Mouse (Mus musculus): ENCODE measurements around the gene Ctsd.

The Ctsd gene

DNA sequence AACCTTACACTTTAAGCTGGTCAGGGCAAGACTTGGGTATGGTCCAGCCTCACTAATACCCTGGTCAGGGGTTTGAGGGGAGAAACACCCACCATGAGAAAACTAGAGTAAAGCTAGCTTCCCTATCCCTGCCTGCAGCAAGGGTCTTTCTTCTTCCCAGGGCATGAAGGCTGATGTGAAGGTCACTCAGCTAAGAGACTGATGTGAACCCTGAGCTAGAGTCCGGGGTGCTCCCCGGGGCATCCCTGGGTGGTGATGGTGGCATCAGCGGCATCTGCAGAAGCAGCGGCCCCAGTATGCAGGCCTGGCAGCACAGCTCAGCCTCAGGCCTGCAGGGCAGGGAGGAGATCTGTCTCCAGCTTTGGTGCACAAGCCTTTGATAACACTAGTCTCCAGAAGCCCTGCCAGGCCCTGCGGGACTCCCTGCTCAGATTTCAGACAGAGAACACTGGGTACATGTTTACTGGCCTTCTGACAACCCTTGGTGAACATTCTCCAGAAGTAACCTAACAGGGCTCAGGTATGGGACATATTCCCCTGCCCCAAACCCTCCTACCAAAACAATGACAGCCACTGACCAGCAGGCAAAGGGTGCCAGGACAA, 13.3 kb downstream of the Ctsd start:
- DNase-seq (ENCODE audit: low read depth, low spot score) = peak; percentile 27

DNA sequence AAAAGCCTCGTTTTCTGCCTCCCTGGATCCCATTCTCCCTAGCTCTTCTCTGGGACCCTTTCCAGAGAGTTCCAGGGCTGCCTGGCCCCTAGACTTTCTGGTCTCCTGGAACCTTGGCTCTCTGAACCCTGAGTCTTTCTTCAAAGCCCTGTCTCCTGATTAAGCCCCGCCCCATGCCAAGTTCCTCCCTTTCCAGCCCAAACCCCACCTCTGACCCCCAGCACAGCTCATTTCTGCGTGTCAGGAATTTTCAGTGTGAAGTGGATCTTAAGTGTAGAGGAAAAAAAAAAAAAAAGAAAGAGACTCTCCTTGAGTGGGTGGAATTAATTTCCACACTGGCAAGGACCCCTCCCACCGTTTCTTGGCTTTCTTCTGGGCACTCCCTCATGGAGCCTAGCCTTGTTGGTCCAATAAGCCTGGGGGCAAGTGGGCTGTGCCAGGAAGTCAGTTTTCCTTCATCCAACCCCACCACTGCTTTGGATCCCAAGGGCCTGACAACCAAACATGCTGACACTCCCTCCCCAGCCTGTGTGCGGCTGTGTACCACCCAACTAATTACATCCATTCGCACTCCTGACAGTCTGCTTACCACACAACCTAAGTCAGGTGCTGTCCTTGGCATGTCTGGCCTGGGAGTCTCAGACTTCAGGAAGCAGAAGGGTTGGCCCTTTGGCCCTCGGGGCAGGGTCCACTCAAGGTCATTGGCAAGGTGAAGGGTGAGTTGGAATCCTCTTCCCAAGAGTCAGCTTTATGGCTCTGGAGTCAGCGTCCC, 14.0 kb downstream of the Ctsd start, which contains the start of gene Ifitm10:
Ifitm10 (minus strand) TSS at position 113 of the 772 bp plus-strand sequence.
- peak; percentile 31 for DNase-seq (ENCODE audit: low read depth, low spot score)

DNA sequence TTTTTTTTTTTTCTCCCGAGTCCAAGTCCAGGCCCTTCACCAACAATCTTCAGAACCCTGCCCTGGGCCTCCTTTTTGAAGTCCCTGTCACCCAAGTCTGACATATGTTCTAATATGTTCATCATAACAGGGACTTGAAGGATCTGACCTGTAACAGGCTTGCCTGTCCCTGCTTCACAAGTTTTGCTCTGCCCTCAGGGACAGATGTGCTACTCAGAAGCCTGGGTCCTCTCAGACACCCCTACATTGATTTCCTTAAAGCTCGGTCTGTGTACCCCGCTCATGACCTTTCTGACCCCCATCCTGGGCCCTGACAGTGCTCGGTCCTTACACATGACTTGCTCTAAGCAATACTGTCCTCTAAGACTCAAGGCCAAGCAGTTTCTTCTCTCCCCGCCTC, 14.8 kb downstream of the Ctsd start:
- DNase-seq (ENCODE audit: low read depth, low spot score) = no peak

DNA sequence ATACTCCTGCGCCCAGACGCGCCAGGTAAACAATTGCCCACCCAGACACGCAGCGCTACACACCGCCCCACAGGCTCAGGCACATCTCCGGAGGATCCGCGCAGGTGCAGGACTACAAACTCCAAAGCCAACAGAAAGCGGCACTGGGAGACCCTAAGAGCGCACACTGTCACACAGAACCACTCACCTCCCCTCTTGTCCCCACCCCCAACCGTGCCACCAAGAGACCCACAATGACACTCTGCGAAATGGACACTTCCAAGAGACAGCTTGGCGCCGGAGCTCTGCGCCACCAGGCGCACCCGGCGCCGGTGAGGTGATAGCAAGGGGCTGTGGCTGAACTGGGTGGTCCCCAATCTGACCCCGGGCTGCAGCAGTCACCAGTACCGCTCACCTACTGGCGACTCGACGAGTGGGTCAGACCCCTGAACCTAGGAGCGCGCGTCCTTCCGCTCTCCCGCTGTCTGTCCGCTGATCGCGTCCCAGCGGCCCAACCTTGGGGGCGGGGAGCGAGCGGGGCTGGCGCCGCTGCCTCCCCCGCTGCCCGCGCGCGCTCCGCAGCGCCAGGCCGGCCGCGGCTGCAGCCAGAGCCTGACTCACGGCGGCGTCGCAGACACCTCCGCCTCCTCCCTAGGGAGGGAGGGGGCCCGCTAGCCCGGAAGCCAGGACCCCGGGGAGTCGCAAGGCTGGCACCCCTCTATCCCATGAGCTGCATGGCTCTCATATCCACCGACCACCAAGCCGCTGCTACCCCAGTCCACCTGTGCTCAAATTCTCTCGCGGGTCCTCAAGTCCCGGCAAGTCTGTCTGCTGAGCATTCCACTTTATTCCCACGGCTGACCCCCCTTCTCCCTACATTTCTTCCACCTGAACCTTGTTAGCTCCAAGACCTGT, 15.8 kb downstream of the Ctsd start:
- DNase-seq (ENCODE audit: low read depth, low spot score) = peak; percentile 69

DNA sequence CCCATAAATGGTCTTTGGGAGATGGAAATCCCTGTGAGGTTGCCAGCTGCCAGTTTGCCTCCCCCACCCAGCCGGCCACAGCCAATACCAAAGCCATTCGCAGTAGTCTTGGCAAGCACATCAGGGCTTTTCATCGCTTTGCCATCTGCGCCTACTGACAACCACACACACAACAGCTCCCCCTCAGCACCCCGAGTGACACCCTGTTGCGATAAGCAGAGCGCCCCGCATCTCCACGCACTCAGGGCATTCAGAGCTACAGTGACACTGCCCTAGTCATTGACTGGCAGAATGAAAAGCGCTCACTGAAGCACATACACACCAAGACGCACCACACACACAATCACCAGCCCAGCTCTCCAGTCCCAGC, 16.5 kb downstream of the Ctsd start:
- DNase-seq (ENCODE audit: low read depth, low spot score) = peak; percentile 93

DNA sequence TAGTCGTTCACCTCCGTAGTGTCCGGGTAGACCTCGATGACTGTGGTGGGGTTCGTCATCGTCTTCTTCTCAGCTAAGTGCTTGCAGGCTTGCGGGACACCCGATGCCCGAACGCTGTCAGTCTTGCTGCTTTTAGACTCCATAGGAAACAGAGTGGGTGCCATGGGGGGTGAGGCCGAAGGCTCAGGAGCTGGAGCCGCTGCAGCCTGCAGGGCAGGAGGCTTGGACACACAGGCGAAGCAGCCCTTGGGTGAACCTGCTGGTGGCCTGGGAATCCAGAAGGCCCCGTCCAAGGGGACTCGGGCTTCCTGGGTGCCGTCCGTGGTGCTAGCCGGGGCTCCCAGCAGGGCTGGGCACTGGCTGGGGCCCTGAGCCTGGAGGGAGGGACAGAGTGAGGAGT, 16.9 kb downstream of the Ctsd start:
- DNase-seq (ENCODE audit: low read depth, low spot score) = peak; percentile 24

DNA sequence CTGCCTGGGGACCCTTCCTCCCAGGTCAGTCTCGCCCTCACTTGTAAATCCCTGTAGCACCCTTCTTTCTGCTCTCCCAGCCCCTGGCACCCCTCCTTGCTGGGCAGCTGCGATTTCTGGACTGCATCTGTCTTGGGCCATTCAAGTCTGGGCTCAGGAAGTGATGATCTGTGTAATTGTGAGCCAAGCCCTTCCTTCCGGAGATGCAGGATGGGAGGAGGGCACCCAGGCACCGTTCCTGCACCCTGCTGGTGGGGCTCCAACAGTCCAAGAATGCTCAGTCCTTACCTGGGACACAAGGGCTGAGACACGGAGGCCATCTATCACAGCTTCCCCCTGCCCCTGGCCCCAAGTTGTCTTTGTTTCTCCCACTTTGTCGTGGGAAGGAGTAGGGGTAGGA, 18.0 kb downstream of the Ctsd start:
- DNase-seq (ENCODE audit: low read depth, low spot score) = peak; percentile 76

DNA sequence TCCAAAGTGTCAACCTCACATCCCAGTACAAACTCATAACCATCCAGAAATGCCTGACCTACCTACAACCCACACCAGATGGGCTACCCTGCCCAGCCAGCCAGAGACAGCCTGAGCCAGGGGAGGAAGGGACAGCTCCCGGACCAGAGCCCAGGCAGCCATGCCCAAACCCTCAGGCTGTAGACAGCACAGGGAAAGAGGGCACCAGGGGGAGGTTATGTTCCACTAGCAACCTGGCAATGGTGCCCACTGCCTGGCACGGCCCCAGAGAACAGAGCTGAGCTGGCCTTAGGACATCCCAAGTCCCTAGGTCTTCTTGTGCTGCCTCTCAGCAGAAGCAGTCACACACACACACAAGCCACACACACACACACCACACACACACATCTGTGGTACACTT, 19.0 kb downstream of the Ctsd start:
- peak; percentile 94 for DNase-seq (ENCODE audit: low read depth, low spot score)

DNA sequence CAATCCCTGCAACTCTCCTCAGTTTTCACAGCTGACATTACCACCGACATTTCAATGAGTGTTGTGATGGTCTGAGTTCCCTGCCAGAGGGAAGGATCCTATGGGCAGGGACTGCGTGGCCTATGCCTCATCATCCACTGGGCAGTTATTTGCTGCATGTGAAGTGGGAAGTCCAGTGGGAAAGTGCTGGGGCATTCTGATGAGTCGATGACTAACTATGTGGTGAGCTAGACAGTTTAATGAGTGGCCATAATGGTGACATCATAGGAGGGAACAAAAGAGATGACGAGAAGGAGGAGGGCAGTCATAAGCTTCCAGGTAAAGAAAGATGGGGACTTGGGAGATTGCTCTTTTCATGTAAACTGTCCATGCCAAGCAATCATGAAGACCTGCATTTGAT, 24.7 kb downstream of the Ctsd start:
- DNase-seq (ENCODE audit: low read depth, low spot score) = no peak

DNA sequence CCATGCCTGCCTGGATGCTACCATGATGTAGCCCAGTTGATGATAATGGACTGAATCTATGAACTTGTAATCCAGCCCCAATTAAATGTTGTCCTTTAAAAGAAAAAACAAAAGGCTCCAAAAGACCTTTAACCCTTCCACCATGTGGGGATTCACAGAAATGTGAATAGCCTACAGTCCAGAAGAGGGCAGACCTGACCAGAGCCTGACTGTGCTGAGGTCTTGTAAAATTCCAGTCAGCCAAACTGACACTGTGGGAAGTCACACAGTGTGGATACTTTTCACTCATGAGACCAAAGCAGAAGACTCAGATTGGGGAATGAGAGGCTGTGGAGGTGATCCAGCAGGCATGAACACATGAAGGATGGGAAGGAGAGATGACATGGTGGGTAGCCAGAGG, 27.1 kb downstream of the Ctsd start:
- peak; percentile 56 for DNase-seq (ENCODE audit: low read depth, low spot score)

DNA sequence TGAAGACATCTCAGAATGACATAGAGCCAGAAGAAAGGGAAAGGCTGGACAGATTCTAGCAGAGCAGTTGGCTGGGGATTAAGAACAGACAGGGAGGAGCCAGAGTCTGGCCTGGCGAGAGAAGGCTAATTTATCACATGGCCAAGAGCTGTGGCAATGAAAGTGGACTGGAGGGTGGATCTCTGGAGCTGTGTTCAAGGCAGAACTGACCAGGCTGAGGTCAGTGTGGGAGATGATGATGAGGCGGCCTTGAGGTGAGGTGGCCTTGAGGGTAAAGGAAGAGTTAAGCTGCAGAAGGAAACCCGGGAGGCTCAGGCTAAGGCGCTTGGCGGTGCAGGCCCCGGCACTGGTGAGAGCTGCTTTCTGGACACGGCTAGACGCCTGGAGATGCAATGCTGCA, 28.7 kb downstream of the Ctsd start:
- DNase-seq (ENCODE audit: low read depth, low spot score) = no peak

DNA sequence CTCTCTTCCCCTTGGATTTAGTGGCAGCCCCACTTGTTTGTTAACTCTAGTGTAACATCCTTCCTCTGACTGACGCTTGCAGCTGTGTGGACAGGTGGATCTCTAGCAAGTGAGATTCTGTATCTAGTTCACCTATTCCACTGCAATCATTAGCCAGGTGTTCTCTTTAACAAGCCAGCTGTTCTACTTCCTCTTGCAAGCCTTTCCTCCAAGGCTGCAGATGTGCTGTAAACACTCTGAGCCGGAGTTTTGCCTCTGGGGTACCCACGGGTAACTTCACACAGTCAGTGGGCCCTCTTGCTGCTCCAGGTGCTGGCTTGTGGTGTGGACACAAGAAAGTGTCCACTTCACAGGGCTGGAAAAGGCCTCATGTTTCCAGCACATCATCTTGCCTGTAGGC, 30.3 kb downstream of the Ctsd start:
- DNase-seq (ENCODE audit: low read depth, low spot score) = no peak

DNA sequence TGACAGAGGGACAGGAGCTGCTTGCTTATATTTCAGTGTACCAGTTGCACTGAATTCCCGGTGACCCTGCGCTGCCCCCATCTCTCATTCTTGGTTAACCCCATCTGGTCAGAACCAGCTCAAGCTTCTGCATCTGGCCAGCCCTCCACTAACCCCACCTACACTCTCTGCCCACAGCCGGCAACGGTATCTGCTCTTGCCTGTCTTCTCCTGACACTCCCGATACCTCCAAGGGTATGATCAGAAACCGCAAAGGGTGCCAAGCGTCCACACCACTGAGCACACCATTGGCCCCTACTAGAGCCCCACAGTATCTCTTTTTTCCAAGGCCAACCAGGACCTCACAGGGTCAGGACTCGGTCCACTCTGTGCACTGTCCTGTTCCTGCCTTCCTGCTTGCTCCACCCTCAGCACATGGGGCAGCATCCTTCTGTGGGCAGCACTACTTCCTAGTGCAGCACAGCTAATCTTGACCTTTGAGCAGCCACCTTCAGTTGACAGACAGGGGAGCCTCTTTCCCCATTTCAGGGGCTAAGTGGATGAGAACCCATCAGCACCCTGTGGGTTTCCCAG, 33.1 kb downstream of the Ctsd start:
- DNase-seq (ENCODE audit: low read depth, low spot score) = no peak

DNA sequence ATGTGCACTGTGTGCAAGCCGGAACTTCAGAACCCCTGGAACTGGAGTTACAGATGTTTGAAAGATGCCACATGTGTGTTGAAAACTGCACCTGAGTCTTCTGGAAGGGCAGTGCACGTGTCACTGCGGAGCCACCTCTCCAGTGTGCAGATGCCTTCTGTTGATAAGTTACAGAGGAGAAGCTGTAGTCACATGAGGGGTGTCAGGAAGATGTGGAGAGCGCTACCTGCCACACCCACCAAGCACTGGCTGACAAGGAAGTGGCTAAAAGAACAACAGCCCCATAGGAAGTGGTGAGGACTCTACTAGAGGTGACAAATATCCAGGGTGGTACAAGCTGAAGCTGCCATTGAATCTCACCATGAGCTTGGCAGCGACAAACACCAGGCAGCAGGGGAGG, 34.0 kb downstream of the Ctsd start:
- no peak for DNase-seq (ENCODE audit: low read depth, low spot score)

DNA sequence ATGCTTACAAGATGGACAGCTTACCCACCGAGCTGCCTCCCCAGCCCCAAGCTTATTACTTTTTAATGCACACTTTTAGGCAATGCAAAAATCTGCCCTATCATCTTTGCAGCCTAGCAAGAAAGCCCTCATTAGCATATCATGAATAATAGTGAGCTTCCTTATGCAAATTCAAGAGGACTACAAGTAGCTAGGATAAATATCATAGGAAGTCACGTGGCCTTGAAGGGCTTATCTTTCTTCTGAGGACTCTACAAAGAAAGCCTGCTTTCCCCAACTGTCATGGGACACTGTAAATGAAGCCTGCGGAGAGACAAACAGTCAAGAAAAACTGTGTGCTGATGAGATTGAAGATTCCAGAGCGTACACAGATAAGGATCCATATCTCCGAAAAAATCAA, 36.3 kb downstream of the Ctsd start:
- no peak for DNase-seq (ENCODE audit: low read depth, low spot score)

DNA sequence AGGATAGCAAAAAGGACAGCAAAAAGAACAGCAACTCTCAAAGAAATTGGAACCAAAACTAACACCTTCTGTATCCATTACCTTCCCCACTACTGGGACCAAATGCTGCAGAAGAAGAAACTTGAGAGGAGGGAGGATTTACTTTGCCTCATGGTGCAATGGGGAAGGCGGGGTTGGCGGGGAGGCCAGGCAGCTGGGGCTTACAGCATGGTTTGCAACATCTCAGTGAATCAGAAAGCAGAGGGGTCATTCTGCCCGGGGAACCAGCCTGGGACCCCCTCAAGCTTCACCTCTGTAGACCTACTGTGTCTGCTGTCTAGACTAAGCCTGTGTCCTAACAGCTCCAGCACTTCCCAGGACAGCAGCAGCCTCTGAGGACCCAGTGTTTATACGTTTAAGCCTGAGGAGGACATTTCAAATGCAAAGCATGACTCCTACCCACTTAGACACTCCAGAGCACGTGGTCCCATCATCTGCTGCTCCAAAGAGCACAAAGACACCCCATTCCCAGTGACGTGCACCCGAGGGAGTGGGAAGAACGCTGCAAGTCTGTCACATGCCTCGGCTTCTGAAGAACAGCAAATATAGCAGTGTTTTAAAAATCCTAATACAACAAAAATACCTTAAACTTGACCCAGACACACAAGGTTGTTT, 38.4 kb downstream of the Ctsd start:
- DNase-seq (ENCODE audit: low read depth, low spot score) = peak; percentile 90

DNA sequence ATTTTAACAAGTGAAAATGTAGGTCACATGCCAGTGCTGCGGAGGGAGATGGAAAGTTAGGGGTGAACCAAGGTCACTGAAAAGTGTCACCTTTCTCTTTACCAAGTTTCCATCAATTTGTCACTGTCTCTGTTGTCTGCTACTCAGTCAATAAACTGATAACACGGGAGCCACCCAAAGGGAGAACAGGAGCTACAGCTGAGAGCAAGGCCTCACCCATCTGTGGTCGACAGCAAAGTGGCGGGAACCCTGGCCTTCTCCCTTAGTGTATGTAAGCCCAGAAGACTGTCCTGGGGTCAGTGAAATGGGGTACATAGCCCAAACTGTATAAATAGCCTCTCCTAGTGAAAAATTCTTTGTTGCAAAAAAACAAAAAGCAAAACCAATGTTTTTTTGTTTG, 40.3 kb downstream of the Ctsd start:
- DNase-seq (ENCODE audit: low read depth, low spot score) = no peak

DNA sequence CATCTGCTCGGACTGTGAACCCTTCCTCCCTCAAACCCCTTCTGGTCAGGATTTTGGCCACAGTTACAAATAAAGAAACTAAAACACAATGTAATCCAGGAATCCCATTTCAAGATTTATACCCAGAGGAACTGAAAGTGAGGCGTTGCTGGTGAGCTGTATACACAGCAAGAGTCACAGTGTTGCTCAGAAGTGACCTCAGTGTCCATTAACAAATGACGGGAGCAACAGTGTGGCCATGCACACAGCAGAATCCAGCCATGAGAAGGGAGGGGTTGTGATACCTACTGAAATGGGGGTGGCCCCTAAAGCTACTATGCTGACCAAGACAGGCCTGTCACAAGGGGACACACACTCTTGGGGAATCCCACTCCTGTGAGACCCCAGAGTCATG, 45.6 kb downstream of the Ctsd start:
- DNase-seq (ENCODE audit: low read depth, low spot score) = no peak

DNA sequence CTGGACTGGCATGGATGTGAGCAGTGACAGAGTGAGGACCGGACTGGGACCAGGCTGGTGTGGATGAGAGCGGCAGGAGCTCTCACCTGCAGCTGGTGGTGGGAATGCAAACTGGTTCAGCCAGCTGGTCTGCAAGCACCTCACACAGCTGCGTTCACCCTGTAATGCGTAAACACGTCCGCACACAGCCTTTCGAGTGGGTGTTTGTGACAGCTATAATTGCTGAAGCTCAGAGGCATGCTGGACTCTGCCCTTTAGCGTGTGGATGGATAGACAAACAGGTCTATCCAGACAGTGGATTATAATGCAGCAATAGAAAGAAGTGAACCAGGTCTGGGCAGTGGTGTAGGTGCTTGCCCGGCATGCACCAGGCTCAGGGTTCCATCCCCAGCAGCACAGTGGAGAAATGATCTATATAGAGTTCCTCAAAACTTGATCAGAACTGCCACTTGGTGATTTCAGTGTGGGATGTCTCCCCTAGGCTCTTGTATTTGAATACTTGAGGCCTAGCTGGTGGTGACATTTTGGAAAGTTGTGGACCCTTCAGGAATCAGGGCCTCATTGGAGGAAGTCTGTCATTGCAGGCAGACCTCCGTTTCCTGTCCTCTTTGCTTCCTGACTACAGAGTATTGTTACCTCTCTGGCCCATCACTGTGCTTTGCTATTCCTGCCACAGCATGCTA, 46.1 kb downstream of the Ctsd start:
- no peak for DNase-seq (ENCODE audit: low read depth, low spot score)

DNA sequence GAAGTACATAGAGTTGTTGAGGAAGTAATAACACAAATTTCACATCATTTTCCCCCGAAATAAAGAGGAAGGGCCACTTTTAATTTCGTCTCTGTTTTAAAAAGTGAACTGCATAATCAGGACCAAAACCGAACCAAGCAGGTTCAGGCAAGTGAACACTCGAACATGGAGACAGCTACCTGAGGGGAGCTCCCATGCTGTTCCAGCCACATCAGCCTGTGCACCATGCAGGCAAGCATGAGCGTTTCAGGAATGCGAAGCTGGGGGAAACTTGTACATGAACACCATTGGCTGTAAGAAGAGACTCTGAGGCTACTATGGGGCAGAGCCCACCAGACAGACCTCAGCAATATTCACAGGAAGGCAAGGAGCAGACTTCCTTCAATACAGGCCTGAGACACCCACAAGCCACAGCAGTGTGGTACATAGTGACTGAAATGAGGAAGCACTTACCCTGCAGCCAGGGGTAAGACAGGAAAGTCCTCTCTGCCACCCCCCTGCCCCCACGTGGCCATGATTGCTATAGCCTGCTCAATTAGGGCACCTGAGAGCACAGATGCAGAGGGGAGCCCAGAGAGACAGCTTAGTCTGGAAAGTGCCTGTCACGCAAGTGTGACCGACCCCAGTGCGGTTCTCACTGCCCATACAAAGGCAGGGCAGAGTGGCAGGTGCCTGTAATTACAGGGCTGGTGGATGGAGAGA, 47.4 kb downstream of the Ctsd start:
- DNase-seq (ENCODE audit: low read depth, low spot score) = peak; percentile 41
